Mouse (Mus musculus) intestine, postnatal 0 days (tissue): Measurements from ENCODE around the gene Iqce. TPM values are rescaled to one million over a fixed set of nuclear protein-coding genes. Genes with fewer than 3 reads are reported as not detected.
"Not testable (repeated sequence)": the region's sequence is repeated elsewhere in the genome, so short reads cannot be mapped to it uniquely, and the experiment has no call there.

Experiments
- ATAC-seq: fragments of 200-750 bp; cut with Nextera tagmentation; 2 replicates; pipeline ENCODE4 v1.8.0; 2017; ENCODE audit warnings: mild to moderate bottlenecking, moderate TSS enrichment, moderate library complexity
- H3K27ac ChIP-seq: fragments of 300-500 bp; sonication (generic); 2 replicates; pipeline ENCODE4 v1.5.1; 2014; ENCODE audit warnings: mild to moderate bottlenecking, low read depth, low read length, moderate library complexity
- H3K27me3 ChIP-seq: fragments of 300-500 bp; sonication (generic); replicated peaks from 2 replicates; pipeline ENCODE4 v1.6.1; 2014; ENCODE audit warnings: low read length, mixed read lengths; ENCODE audit not compliant: control insufficient read depth, insufficient read depth
- H3K36me3 ChIP-seq: fragments of 300-500 bp; sonication (generic); 2 replicates; pipeline ENCODE4 v1.6.1; 2014; ENCODE audit warnings: mild to moderate bottlenecking, moderate library complexity; ENCODE audit not compliant: control insufficient read depth, insufficient read depth
- H3K4me1 ChIP-seq: fragments of 300-500 bp; sonication (generic); replicated peaks from 2 replicates; pipeline ENCODE4 v1.6.1; 2014; ENCODE audit warnings: antibody characterized with exemption, low read length, mixed read lengths; ENCODE audit not compliant: control insufficient read depth, insufficient read depth
- H3K4me2 ChIP-seq: fragments of 300-500 bp; sonication (generic); replicated peaks from 2 replicates; pipeline ENCODE4 v1.6.1; 2014; ENCODE audit warnings: low read depth, mild to moderate bottlenecking, moderate library complexity
- H3K4me3 ChIP-seq: fragments of 300-500 bp; sonication (generic); 2 replicates; pipeline ENCODE4 v1.5.1; 2014; ENCODE audit warnings: low read depth, low read length
- H3K9ac ChIP-seq: fragments of 300-500 bp; sonication (generic); 2 replicates; pipeline ENCODE4 v1.6.1; 2014; ENCODE audit warnings: mild to moderate bottlenecking, low read depth, low read length
- H3K9me3 ChIP-seq: fragments of 300-500 bp; sonication (generic); 2 replicates; pipeline ENCODE4 v1.6.1; 2016; ENCODE audit warnings: mixed run types; ENCODE audit not compliant: control insufficient read depth
- CTCF ChIP-seq: sonication (generic); IDR thresholded peaks from 2 replicates; pipeline ENCODE4 v1.5.1; 2016; ENCODE audit warnings: low read depth, mild to moderate bottlenecking, control low read depth, antibody characterized with exemption, moderate library complexity
- WGBS: fragments of 180-500 bp; shearing (Covaris S2); extraction: QIAGEN DNeasy Blood & Tissue Kit; methylation state at CpG from one replicate; pipeline ENCODE4 v1.1.7; 2014; 5-methylcytosine and 5-hydroxymethylcytosine counted together
- polyA plus RNA-seq: library from polyadenylated mRNA; unstranded; fragments of >200 nt; fragmentation: Nextera tagmentation; extraction: Ambion mirVana; gene quantifications from 2 replicates; pipeline ENCODE4 v1.2.1, GENCODE M21; 2015

Gene Iqce
- polyA plus RNA-seq, 1 experiment from 2014 or later: 5.7 TPM

- no peak for ATAC-seq
- H3K36me3 ChIP-seq: peaks cover 22% of the 10 kb centered on the region; the same call in 1 of the 2 replicates
- H3K4me2 ChIP-seq: no peak overlapping the region
- TF ChIP-seq CTCF: no peak
- 93% methylated on average over 6 of the region's 6 CpGs for WGBS
- no peak overlapping the region for H3K27ac ChIP-seq
- H3K9ac ChIP-seq: no peak overlapping the region
- no peak overlapping the region for H3K4me3 ChIP-seq
- H3K27me3 ChIP-seq: no peaks in the 10 kb centered on the region
- H3K4me1 ChIP-seq: no peaks in the 10 kb centered on the region
- H3K9me3 ChIP-seq: no peaks in the 10 kb centered on the region
Observed at GRCm38 (mm10) chr5:140682113-140682512, 20.1 kb downstream of the Iqce start.

- H3K9me3 ChIP-seq: no peaks in the 10 kb centered on the region
Observed at GRCm38 (mm10) chr5:140680950-140681349, 21.2 kb downstream of the Iqce start.

GRCm38 (mm10) chr5:140680051-140680450, 22.1 kb downstream of the Iqce start:
- H3K4me3 ChIP-seq: no peak overlapping the region
- no peak for TF ChIP-seq CTCF
- H3K9ac ChIP-seq: no peak overlapping the region
- no peak overlapping the region for H3K27ac ChIP-seq
- no peak for ATAC-seq
- H3K4me1 ChIP-seq: no peaks in the 10 kb centered on the region
- H3K36me3 ChIP-seq: peaks cover 23% of the 10 kb centered on the region; the same call in 1 of the 2 replicates
- no peaks in the 10 kb centered on the region for H3K27me3 ChIP-seq
- H3K4me2 ChIP-seq: no peak overlapping the region
- H3K9me3 ChIP-seq: no peaks in the 10 kb centered on the region
- 85% methylated on average over 6 of the region's 6 CpGs for WGBS

More at GRCm38 (mm10) chr5:140680950-140681349, 21.2 kb downstream of the Iqce start:
- H3K27ac ChIP-seq: no peak overlapping the region
- H3K4me2 ChIP-seq: no peak overlapping the region
- H3K4me3 ChIP-seq: no peak overlapping the region
- H3K4me1 ChIP-seq: no peaks in the 10 kb centered on the region
- H3K9ac ChIP-seq: no peak overlapping the region
- H3K27me3 ChIP-seq: no peaks in the 10 kb centered on the region
- WGBS: 91% methylated on average over 1 of the region's 1 CpGs
- H3K36me3 ChIP-seq: peaks cover 20% of the 10 kb centered on the region; the same call in 1 of the 2 replicates
- TF ChIP-seq CTCF: no peak
- ATAC-seq: no peak

DNA sequence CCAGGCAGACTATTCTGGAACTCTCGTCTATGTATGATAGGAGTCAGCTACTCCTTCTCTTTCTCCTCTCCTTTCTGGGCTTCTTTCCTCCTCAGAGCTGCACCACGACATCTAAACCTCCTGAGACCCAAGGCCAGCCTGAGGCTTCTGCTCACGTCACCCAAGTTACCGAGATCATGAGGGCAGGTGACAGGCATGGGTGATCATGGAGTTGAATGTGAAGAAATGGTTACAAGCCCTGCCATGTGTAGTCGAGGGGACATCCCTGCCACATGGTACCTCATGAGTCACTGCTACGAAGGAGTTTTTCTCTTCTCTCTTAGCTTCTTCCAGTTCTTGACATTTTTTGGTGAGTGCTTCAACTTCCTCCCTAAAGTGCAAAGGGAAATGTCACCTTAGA, 25.0 kb downstream of the Iqce start:
- TF ChIP-seq CTCF: no peak
- ATAC-seq: no peak
- Histone ChIP-seq H3K36me3 (peaks cover 28% of the 10 kb centered on the region; the same call in 1 of the 2 replicates), H3K9ac (no peak overlapping the region), H3K27me3 (no peaks in the 10 kb centered on the region), H3K27ac (no peak overlapping the region), H3K4me1 (no peaks in the 10 kb centered on the region), H3K4me3 (no peak overlapping the region), H3K9me3 (no peaks in the 10 kb centered on the region), H3K4me2 (no peak overlapping the region)
- WGBS: 89% methylated on average over 6 of the region's 6 CpGs

DNA sequence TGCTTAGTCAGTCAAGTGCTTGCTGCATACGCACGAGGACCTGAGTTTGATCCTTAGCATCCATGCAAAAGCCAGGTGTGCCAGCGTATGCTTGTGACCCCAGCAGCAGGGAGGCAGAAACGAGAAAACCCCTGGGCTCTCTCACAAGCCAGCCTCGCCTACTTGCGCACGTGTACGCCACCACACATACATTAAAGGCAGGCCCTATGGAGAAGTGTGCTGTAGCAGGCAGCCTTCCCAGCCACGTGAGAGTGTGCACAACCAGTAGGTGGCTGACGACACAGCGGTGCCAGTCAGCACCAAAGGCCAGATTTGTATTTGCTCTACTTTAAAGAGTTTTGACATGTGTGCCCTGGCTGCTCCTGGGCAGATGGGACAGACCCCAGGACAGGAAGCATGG, 26.5 kb downstream of the Iqce start:
- Histone ChIP-seq H3K9me3 (no peaks in the 10 kb centered on the region), H3K4me2 (no peak overlapping the region), H3K4me3 (no peak overlapping the region), H3K27ac (no peak overlapping the region), H3K36me3 (peaks cover 33% of the 10 kb centered on the region; the same call in 1 of the 2 replicates), H3K4me1 (no peaks in the 10 kb centered on the region), H3K9ac (no peak overlapping the region), H3K27me3 (no peaks in the 10 kb centered on the region)
- TF ChIP-seq CTCF: no peak
- no peak for ATAC-seq
- 89% methylated on average over 11 of the region's 11 CpGs for WGBS

DNA sequence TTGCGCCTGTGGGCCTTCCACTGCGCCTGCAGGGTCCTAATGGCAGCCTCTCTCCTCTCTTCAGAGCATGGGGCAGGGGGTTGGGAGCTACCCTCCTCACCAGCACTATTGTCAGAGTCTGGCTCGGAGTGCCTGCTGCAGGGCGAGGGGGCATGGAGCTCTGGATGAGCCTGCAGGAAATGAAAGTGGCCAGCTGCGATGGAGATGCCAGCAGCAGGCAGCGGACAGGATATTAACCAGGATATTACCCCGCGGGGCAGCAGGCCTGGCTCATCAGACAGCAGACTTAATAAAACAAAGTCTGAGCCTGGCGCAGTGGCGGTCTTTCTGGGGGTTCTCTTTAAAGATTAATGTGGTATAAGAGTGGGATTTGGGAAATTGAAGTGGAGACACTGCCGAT, 27.1 kb downstream of the Iqce start:
- WGBS: 81% methylated on average over 11 of the region's 11 CpGs
- Histone ChIP-seq H3K27me3 (no peaks in the 10 kb centered on the region), H3K27ac (no peak overlapping the region), H3K4me2 (no peak overlapping the region), H3K4me3 (no peak overlapping the region), H3K4me1 (no peaks in the 10 kb centered on the region), H3K9me3 (no peaks in the 10 kb centered on the region), H3K36me3 (peaks cover 37% of the 10 kb centered on the region; the same call in 1 of the 2 replicates), H3K9ac (no peak overlapping the region)
- TF ChIP-seq CTCF: no peak
- no peak for ATAC-seq

GRCm38 (mm10) chr5:140674036-140674435, 28.1 kb downstream of the Iqce start:
- Histone ChIP-seq H3K27me3 (no peaks in the 10 kb centered on the region), H3K9ac (no peak overlapping the region), H3K27ac (no peak overlapping the region), H3K4me3 (no peak overlapping the region), H3K4me1 (no peaks in the 10 kb centered on the region), H3K9me3 (0 out of 2 replicates have a peak, but pooled peaks cover under 1% of the 10 kb centered on the region), H3K4me2 (no peak overlapping the region), H3K36me3 (peaks cover 41% of the 10 kb centered on the region)
- no peak for TF ChIP-seq CTCF
- ATAC-seq: no peak
- 88% methylated on average over 17 of the region's 17 CpGs for WGBS

- not testable (repeated sequence) for H3K4me2 ChIP-seq, H3K27me3 ChIP-seq, H3K27ac ChIP-seq, H3K9ac ChIP-seq, H3K9me3 ChIP-seq, H3K4me1 ChIP-seq, H3K4me3 ChIP-seq
- 60% methylated on average over 6 of the region's 6 CpGs for WGBS
- H3K36me3 ChIP-seq: peaks cover 41% of the 10 kb centered on the region
- ATAC-seq: 0 out of 2 replicates have a peak, but pooled peaks have one; percentile 23
Observed at GRCm38 (mm10) chr5:140672603-140673002, 29.6 kb downstream of the Iqce start.
